Mouse (Mus musculus): ENCODE measurements around the gene Snrpg.
"Not testable (repeated sequence)": the region's sequence is repeated elsewhere in the genome, so short reads cannot be mapped to it uniquely, and the experiment has no call there.

Gene Snrpg

GRCm38 (mm10) chr6:86366853-86367249, 4.3 kb upstream of the Snrpg start:
- DNase-seq (ENCODE audit: low spot score) = no peak

DNA sequence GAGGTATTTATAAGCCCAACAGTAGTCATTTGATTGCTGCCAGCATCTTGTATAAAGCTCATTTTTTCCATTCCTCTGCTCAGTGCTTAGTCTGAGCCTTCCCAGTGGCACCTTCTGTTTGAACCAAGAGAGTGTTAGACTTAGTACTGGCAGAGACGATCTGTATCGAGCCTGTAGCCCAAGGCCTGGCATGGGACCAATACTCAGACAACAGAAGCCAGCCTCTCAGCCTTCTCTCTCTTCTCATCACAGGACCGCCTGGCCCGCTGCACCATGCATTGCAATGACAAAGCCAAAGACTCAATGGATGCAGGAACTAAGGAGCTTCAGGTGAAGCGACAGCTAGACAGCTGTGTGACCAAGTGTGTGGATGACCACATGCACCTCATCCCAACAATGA, 2.6 kb upstream of the Snrpg start:
- DNase-seq (ENCODE audit: low spot score) = no peak

- peak; percentile 5 for DNase-seq (ENCODE audit: low spot score)
Observed at GRCm38 (mm10) chr6:86370093-86370713, 901 bp upstream of the Snrpg start.

DNA sequence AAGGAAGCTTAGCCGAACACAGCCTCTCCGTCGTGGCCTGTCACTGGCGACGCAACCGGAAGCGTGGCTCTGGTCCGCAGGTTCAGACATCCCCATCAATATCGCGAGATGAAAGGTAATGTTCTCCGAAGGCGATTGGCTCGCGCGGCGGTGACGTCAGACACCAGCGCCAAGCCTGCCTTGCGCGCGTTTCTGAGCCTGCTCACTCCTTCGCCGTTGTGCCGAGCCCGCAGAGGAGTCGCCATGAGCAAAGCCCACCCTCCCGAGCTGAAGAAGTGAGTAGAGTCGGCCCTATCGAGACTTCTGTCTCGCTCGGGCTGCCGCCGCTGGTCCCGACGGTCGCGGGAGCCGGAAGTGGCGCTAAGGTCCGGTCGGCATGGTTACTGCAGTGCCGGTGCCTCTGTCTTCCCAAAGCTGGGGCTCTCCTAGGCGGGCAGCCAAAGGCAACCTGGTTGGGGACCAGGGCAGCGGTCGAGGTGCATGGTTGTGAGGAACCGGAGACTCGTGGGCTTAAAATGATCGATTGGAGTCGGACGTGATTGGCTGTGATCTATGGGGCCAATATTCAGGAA, 322 bp downstream of the Snrpg start:
- peak; percentile 91 for DNase-seq (ENCODE audit: low spot score)

GRCm38 (mm10) chr6:86371950-86372516, 929 bp downstream of the Snrpg start:
- no peak for DNase-seq (ENCODE audit: low spot score)

GRCm38 (mm10) chr6:86373556-86373955, 2.5 kb downstream of the Snrpg start:
- DNase-seq (ENCODE audit: low spot score) = no peak

DNA sequence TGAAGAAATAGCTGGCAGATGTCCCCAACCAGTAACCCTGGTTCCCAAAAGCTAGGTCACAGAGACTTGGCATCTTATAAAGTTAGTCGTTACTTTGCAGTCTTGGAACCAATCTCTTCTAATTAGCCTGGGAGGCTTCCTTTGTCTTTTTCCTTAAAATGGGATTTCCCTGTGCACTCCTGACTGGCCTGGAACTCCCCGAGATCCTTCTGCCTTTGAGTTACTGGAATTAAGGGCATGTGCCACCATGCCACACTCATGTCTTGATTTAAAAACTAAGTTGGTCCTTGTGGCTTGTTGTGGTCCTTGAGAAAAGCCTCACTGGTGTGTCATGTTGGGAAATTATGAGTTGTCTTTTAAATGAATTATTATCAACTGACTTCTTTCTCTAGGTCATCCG, 7.2 kb downstream of the Snrpg start:
- no peak for DNase-seq (ENCODE audit: low spot score)

DNA sequence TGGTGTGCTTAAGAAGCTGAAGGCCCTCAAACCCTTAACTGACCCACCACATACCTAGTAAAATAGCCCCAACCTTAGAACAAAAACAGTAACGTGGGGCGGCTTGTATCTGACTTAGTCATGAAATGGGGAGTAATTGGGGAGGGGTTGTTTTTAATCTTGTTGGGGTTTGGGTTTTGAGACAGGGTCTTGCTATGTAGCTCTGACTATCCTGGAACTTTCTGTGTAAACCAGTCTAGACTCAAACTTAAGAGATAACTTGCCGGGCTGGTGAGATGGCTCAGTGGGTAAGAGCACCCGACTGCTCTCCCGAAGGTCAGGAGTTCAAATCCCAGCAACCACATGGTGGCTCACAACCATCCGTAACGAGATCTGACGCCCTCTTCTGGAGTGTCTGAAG, 9.0 kb downstream of the Snrpg start:
- DNase-seq (ENCODE audit: low spot score) = not testable (repeated sequence)

GRCm38 (mm10) chr6:86382551-86382950, 11.4 kb downstream of the Snrpg start:
- no peak for DNase-seq (ENCODE audit: low spot score)

GRCm38 (mm10) chr6:86383370-86383769, 12.3 kb downstream of the Snrpg start:
- DNase-seq (ENCODE audit: low spot score) = no peak

GRCm38 (mm10) chr6:86384692-86385091, 13.6 kb downstream of the Snrpg start:
- no peak for DNase-seq (ENCODE audit: low spot score)

- no peak for DNase-seq (ENCODE audit: low spot score)
Observed at GRCm38 (mm10) chr6:86385362-86386104, 14.4 kb downstream of the Snrpg start.

DNA sequence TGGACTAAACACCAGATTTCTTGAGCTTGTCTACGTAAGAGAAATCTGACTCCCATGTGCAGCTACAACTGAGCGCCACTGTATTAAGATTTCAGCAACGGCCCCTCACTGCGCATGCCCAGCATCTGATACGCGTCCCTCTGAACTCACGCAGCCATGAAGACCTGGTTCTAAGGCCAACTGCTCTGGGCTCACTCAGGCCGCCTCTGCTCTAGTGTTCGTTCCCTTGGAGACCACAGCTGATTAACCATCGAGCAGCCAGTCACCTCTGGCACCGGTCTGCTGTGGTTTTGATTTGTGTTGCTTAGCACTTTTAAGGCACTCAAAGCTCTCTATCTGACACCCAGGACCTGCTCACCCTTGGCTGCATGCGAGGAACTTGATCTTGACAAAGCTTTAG, 16.2 kb downstream of the Snrpg start:
- no peak for DNase-seq (ENCODE audit: low spot score)

GRCm38 (mm10) chr6:86388461-86388860, 17.4 kb downstream of the Snrpg start:
- DNase-seq (ENCODE audit: low spot score) = no peak

DNA sequence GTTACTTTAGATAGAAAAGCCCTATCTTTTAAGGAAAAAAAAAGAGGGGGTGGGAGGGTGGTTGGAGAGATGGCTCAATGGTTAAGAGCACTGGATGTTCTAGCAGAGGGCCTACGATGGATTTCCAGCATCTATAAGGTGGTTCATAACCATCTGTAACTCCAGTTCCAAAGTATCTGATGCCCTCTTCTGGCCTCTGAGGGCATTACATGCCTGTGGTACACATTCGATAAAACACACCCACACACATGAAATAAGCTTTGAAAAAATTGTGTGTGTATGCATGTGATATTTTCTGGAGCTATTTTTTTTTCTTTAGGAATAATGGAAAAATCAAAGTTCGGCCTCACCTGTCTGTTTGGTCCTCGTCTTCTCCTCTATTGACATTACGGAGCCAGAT, 20.2 kb downstream of the Snrpg start:
- peak; percentile 14 for DNase-seq (ENCODE audit: low spot score)

DNA sequence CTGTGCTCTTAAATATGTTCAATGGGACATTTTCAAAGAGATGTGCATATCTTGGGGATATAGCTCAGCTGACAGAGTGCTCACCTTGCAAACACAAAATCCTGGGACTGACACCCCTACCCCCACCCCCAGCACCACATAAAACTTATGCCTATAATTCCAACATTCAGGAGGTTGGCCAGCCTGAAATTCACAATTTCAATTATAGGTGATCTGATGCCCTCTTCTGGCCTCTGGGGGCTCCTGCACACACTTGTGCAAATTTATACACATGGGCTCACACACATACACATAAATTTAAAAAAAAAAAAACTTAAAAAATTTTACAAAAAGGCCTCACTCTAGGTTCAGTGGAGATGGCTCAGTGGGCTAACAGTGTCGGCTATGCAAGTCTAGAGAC, 22.1 kb downstream of the Snrpg start:
- no peak for DNase-seq (ENCODE audit: low spot score)

- no peak for DNase-seq (ENCODE audit: low spot score)
Observed at GRCm38 (mm10) chr6:86394078-86394720, 23.1 kb downstream of the Snrpg start.

- DNase-seq (ENCODE audit: low spot score) = no peak
Observed at GRCm38 (mm10) chr6:86395021-86395420, 23.9 kb downstream of the Snrpg start.

GRCm38 (mm10) chr6:86395969-86396368, 24.9 kb downstream of the Snrpg start:
- no peak for DNase-seq (ENCODE audit: low spot score)

- peak; percentile 77 for DNase-seq (ENCODE audit: low spot score)
Observed at GRCm38 (mm10) chr6:86396581-86397256, 25.6 kb downstream of the Snrpg start, which contains the start of gene Pcyox1. Pcyox1 (minus strand) TSS chr6:86397154.

DNA sequence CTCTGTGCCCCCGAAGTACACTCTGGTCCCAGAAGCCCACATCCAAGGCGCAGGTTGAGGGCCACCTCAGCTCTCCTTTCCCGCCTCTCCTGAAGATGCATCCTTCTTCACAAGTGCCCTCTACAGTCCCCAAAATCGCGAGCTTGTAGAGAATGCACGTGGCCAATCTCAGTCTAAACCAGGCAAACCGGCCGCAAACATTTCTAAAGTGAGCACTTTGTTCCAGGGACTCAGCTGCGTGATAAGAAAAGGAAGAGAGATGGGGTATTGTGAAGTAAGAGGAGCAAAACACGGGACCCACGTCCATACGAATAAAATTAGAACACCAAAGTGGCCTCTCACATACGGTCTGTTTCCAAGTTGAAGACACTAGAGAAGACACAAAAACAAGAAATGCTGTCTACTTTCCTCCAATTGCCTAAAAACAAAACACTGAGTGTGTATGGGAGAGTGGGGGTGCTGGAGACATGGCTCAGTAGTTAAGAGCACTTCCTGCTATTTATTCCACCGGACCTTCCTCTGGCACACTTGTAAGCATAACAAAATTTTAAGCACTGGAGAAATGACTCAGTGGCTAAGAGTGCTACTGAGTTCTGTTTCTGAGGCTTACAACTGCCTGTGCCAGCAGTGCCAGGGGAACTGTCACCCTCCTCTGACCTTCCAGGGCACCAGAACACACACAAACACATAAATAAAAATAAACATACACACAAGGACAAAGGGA, 26.3 kb downstream of the Snrpg start:
- no peak for DNase-seq (ENCODE audit: low spot score)
